Mouse (Mus musculus): ENCODE measurements around the gene Tns1.

DNA sequence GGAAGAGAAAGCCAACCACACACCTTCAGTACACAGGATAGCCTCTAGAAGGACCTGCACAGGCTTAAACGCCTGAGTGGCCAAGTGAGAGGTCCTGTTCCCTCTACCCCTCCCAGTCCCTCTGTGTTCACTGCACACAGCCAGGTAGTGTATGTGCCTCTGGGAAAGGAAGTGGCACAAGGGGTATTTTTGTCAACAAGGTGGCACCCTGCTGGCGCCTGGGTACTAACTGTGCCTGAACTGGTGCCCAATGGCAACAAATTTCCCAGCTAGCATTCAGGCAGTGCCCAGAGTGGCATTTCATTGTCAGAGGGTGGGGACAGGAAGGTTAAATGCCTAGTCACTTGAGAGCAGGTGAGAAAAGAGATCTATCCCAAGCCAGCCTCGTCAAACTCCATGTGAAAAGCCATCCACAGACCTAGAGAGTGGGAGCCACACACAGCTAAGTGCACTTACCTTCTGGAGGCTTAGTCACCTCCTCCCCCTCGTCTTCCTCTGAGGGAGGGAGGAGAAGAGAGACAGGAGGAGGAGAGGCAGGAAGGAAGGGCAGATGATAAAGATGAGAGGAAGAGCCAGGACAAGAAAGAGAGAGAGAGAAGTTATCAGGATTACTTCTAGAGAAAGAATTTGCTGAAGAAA lies 188.7 kb downstream of the Tns1 start:
- TF ChIP-seq CTCF (IDR thresholded peaks at IDR 0.05): peak; percentile 33
- TF ChIP-seq EP300 (IDR thresholded peaks at IDR 0.05): peak; percentile 75

All from lung, postnatal 0 days (tissue).